12 mouse cellular contexts compared by ENCODE assay signal in genomic region chr1:90599226-90599625, GRCm38 (mm10). TPM values are rescaled to one million over a fixed set of nuclear protein-coding genes. Genes with fewer than 3 reads are reported as not detected.
DNase-seq lines count a peak whose midpoint lies in the region; ATAC-seq lines count a peak whose summit lies in the region.
"Had no signal": no experiment of that assay in that cellular context is flagged by ENCODE, and none has a peak within 500 bp of the region (broad histone marks: within the 10 kb centered on the region; RNA-seq: fewer than 3 reads in every experiment).

No protein-coding gene starts in this region.

- H3K4me3 ChIP-seq in megakaryocyte, embryonic 14.5 days (replicated peaks) = peak overlapping the region; percentile 43
- no peak overlapping the region for H3K4me3 ChIP-seq in midbrain, embryonic 11.5 days (ENCODE audit: low read depth, low read length)
- H3K4me3 ChIP-seq: limb, embryonic 13.5 days; myocyte had no signal

- no peak for ATAC-seq in megakaryocyte, adult 5-6 weeks (ENCODE audit: poor library complexity, severe bottlenecking)
- ATAC-seq in midbrain, embryonic 11.5 days (ENCODE audit: low FRiP score) = no peak

- no peak overlapping the region for H3K27ac ChIP-seq in midbrain, embryonic 11.5 days (ENCODE audit: low read depth, low read length)
- H3K27ac ChIP-seq: limb, embryonic 13.5 days had no signal

- H3K9ac ChIP-seq in midbrain, embryonic 11.5 days (ENCODE audit: low read length) = no peak overlapping the region
- H3K9ac ChIP-seq: limb, embryonic 13.5 days had no signal

- no peak overlapping the region for H3K4me2 ChIP-seq in midbrain, embryonic 11.5 days
- H3K4me2 ChIP-seq: limb, embryonic 13.5 days had no signal

- H3K9me3 ChIP-seq in megakaryocyte, embryonic 14.5 days = peaks cover 7% of the 10 kb centered on the region; the same call in 1 of the 2 replicates
- no peaks in the 10 kb centered on the region for H3K9me3 ChIP-seq in midbrain, embryonic 11.5 days (ENCODE audit: control insufficient read depth, low read length)

- peak; percentile 69 to 77 for DNase-seq in cerebellum, postnatal 10 days
- DNase-seq in cerebellum, adult 11-12 months = no peak
- DNase-seq in kidney, postnatal 25 days = peak; percentile 76 to 88
- peak; percentile 17 for DNase-seq in skeletal muscle tissue, adult 2 months (ENCODE audit: low read depth, low spot score)
- no peak for DNase-seq in midbrain, embryonic 11.5 days (ENCODE audit: low spot score, missing footprints)
- DNase-seq in cerebellum, postnatal 4 days (ENCODE audit: low spot score in 2 of 2) = no peak
- DNase-seq: spleen, adult 18-20 months; thymus, adult 2 months had no signal

- no peaks in the 10 kb centered on the region for H3K36me3 ChIP-seq in megakaryocyte, embryonic 14.5 days (replicated peaks; ENCODE audit: low read length)
- no peaks in the 10 kb centered on the region for H3K36me3 ChIP-seq in midbrain, embryonic 11.5 days (ENCODE audit: control insufficient read depth, insufficient read depth, low read length)
- H3K36me3 ChIP-seq: limb, embryonic 13.5 days had no signal

- H3K4me1 ChIP-seq in megakaryocyte, embryonic 14.5 days = peaks cover 34% of the 10 kb centered on the region
- peaks cover 4% of the 10 kb centered on the region for H3K4me1 ChIP-seq in midbrain, embryonic 11.5 days (ENCODE audit: control insufficient read depth, insufficient read depth, low read length)

- 58% methylated on average over 3 of the region's 3 CpGs for WGBS in midbrain, embryonic 11.5 days

- H3K27me3 ChIP-seq in megakaryocyte, embryonic 14.5 days (replicated peaks) = peaks cover 6% of the 10 kb centered on the region
- H3K27me3 ChIP-seq in midbrain, embryonic 11.5 days (ENCODE audit: control insufficient read depth, insufficient read depth, low read length) = 0 out of 2 replicates have a peak, but pooled peaks cover 3% of the 10 kb centered on the region

RNA-seq across cellular contexts. Expression of gene Cops8, which starts 3.6 kb away (rescaled TPM):
- 8.6 TPM in 1 of 2 replicates, not detected in the other for polyA plus RNA-seq in megakaryocyte, embryonic 14.5 days (2012; ENCODE audit: insufficient read depth, low replicate concordance)
- total RNA-seq in megakaryocyte, adult 5-6 weeks (2015) = 38.8 and 42.6 TPM in 2 replicates
- 61.2 and 64.4 TPM in 2 replicates for total RNA-seq in megakaryocyte, adult 5-6 weeks (2017)
- polyA plus RNA-seq in midbrain, embryonic 11.5 days (2014; fragmentation: Nextera tagmentation; extraction: Ambion mirVana) = 192 and 203 TPM in 2 replicates

Comparison
In these comparisons a context has a peak if more than half of its experiments do, and no peak if none do; other contexts are left out.
1. DNase-seq: peak in cerebellum, postnatal 10 days (2 of 2), kidney, postnatal 25 days (2 of 2) and skeletal muscle tissue, adult 2 months (single experiment); none in cerebellum, adult 11-12 months (single experiment), midbrain, embryonic 11.5 days (single experiment) and cerebellum, postnatal 4 days (0 of 2).
2. RNA of gene Cops8, which starts 3.6 kb away (polyA plus RNA-seq): 192 to 203 TPM in midbrain, embryonic 11.5 days; 8.6 TPM in megakaryocyte, embryonic 14.5 days; every median in the first group is over 10 times any median in the second.